Mouse (Mus musculus): ENCODE measurements around the gene Phf1.

GRCm38 (mm10) chr17:26915248-26915647, 17.6 kb upstream of the Phf1 start:
- no peak for TF ChIP-seq POLR2A (IDR thresholded peaks at IDR 0.05; ENCODE audit: insufficient read depth, low read depth, low read length)
- TF ChIP-seq CTCF (IDR thresholded peaks at IDR 0.05; ENCODE audit: insufficient read depth, low read depth, low read length), result no peak
